Mouse (Mus musculus) neural tube, embryonic 10.5 days (tissue): Measurements from ENCODE around the gene Hfe.

ENCODE experiments used
- DNase-seq: peaks from one replicate; pipeline ENCODE4 v3.0.0-alpha.2; 2017; ENCODE audit warnings: low spot score; ENCODE audit errors: extremely low spot score

The Hfe gene

DNA sequence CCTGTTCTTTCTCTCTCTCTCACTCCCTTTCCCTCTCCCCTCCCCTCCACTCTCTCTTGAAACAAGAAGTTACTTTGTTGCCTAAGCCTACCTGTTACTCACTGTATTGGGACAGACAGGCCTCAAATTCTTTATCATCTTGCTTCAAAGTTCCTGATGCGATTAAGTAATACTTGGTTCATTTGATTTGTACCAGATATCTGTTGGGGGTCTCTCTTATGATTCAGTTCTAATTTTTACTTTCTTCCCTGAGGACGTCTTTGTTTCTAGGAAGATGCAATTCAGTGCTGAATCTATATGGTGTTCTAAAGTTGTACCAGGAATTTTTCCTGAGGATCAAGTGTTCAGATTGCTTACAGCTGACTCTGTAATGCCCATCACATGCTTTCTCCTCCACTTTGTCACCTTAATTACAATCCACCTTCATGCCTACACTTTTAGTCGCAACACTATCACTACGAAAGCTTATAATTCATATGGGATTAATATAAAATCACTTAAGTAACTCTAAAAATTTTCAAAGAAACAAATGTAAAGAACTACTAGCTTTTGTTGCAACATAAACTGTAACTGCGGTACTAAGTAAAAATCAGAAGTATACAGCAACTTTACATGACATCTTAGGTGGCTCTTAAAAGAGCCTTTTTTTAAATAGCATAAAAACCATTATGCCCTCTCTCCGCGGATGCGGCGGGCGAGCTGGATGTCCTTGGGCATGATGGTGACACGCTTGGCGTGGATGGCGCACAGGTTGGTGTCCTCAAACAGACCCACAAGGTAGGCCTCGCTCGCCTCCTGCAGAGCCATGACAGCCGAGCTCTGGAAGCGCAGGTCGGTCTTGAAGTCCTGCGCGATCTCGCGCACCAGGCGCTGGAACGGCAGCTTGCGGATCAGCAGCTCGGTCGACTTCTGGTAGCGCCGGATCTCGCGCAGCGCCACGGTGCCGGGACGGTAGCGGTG lies 34.0 kb upstream of the Hfe start:
- no peak for DNase-seq

GRCm38 (mm10) chr13:23743963-23744362 lies 33.3 kb upstream of the Hfe start:
- no peak for DNase-seq

GRCm38 (mm10) chr13:23743215-23743614 lies 32.6 kb upstream of the Hfe start:
- DNase-seq, result no peak

DNA sequence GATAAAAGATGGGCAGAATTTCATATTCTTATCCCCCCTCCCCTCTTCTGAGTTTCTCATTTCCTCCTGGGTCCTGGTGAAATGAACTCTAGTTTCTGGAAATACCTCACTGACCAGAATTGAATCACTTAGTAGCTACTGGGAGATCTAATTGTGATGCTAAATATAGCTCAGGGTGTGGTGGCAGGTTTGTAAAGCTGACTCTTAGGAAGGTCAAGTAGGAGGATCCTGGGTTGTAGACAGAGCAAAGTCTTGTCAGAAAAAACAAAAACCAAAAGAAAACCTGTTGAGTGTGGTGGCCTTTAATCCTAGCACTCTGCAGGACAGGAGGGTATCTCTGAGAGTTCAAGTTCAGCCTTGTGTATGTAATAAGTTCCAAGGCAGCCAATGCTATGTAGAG lies 31.4 kb upstream of the Hfe start:
- DNase-seq, result no peak

DNA sequence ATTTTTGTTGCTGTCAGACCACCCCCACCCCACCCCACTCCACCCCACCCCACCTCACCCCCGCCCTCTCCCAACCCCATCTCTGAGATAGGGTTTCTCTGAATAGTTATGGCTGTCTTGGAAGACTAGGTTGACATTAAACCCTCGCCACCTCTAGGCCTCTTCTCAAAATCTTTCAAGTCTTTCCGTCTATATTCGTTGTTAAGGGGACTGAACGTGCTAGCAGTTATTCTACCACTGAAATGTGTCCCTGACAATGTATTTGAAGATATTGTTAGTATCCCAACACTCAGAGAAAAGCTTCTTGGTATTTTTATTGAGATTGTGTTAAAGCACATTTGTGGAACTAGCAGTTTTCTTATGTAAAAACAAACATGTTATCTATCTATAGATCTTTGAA lies 30.3 kb upstream of the Hfe start:
- DNase-seq, result no peak

- no peak for DNase-seq
These were observed 29.7 kb upstream of the Hfe start for GRCm38 (mm10) chr13:23740256-23740840.

DNA sequence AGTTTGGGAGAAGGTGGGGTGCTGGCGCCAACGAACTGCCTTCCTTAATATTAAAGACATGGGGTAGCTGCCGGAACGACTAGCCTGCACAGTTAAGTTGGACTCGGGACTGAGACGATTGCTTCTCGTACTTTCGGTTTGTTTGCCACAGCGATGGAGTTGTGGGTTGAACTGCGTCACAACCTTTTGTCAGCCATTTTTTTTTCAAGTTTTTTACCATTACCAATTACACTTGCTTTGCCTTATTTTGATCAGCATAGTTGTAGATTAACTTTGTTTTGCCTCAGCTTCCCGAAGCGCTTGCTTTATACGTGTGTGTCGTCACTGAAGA lies 29.2 kb upstream of the Hfe start:
- no peak for DNase-seq

- peak; percentile 91 for DNase-seq
These were observed 28.6 kb upstream of the Hfe start for GRCm38 (mm10) chr13:23739069-23739921.

DNA sequence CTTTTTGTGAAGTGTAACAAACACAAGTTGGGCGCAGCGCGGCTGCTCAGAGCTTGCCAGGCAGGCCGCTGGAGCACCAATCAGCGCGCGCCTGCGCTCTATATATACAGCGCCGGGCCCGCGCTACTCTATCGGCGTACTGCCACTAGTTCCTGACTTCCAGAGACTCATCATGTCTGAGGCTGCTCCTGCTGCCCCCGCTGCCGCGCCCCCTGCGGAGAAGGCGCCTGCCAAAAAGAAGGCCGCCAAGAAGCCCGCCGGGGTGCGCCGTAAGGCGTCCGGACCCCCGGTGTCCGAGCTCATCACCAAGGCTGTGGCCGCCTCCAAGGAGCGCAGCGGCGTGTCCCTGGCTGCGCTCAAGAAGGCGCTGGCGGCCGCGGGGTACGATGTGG lies 28.0 kb upstream of the Hfe start, which contains the start of gene Hist1h1c:
Hist1h1c (plus strand) TSS at position 132 of the 392 bp plus-strand sequence.
- peak; percentile 91 for DNase-seq

DNA sequence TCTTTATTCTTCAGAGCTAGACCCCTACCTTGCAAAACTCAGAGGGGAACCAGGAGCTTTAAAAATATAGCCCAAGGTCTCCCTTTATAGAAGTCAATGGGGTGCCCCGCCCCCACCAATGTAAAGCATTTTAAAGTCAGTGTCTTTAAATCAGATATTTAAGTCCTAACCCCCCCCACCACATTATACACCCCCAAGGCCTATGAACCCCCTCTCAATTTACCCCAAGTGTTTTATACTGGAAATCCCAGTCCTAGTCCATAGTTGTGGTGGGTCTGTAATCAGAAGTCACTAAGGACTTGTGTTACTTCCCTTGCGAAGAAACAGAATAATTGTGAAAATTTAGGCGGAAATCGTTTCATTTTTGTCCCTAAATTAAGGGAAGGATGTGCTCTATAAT lies 27.4 kb upstream of the Hfe start:
- DNase-seq, result no peak

- no peak for DNase-seq
These were observed 26.4 kb upstream of the Hfe start for GRCm38 (mm10) chr13:23737091-23737490.

DNA sequence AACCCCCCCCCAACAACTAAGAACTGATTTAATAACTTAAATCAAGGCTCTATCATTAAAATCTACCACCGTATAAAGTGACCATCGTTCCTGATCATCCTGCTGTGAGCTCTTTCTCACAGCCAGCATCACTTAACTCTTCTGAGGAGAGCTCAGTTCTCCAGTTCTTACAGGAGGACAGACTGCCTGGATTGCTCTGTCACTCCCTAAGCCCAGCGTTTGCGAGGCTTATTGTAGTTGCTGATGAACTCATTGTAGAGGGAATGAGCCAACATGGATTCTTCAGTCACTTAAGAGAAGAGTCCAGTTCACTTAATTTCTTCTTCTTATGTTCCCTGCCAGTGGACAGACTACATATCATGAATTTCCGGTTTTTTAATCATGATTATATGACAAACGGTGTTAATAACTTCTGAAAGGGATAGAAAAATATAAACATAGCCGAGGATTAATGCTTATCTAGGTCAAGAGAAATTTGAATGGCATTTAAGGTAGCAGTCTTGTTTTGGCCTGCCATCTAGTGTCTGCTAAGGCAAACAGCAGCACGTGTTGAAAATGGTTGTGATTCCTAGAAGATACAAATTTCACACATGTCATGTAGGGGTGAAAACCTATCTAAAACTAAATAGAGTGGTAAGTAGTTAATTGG lies 21.6 kb upstream of the Hfe start:
- DNase-seq, result no peak

GRCm38 (mm10) chr13:23730479-23730878 lies 19.8 kb upstream of the Hfe start:
- DNase-seq, result peak; percentile 8

DNA sequence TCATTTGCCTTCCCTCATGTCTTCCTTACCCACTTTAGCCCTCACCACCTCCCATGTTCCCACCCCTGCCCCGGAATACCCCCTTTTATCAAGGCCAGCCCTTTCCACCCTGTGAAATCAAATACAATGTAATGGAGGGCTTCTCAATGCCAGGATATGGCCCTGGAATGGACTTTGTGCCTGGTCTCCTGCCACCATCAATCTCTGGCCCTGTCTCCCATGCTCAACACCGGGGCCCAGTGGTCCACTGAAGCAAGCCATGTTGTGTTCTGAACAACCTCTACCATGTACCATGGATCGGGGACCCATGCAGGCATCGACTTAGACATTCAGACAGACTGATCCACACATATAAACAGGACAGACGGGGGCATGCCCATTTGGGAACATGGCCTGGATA lies 19.1 kb upstream of the Hfe start:
- DNase-seq, result peak; percentile 10

GRCm38 (mm10) chr13:23729192-23729525 lies 18.5 kb upstream of the Hfe start:
- DNase-seq, result no peak

DNA sequence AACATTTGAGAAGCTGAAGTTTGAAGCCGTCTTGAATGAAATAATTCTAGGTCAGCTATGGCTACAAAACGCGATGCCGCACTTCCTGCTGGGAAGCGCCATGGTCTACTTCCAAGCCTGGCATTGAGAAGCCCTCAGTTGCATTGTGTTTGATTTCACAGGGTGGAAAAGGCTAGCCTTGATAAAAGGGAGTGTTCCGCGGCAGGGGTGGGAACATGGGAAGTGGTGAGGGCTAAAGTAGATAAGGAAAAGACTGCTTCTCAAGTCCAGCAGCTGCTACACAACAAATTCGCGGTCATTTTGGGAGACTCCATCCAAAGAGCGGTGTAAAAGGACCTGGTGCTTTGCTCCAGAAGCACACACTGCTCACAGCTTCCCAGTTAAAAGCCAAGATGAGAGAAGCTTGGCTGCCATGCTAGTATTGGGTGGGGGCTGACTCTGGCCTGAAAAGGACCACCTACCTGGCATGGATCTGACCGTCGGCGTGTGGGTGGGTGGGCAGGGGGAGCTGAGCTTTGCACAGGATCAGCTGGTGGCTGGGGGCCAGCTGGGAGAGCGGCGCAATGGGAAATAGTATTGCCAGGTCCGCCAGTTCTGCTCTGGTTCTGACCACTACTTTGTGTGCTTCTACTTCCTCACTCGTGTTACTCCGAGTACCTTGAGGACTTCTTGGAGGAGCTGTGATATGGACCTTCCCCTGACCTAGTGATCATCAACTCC lies 18.0 kb upstream of the Hfe start:
- peak; percentile 11 for DNase-seq

DNA sequence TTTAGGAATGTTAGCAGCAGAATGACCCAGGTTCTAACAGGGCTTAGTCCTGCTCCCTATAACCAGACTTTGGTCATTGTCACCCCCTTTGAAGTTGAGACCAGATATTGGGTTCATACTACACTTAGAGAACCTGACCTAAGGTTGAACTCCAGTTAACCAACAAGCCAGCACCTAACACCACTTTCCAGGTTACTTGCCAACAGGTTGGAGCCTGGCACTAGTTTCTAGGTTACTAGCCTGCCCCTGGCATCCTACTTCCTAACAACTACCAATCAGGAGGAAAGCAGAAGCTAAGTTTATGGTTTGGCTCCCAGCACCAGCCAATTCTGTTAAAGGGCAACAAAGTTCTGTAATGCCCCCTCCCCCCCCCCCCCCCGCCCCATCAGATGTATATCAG lies 14.6 kb upstream of the Hfe start:
- no peak for DNase-seq

DNA sequence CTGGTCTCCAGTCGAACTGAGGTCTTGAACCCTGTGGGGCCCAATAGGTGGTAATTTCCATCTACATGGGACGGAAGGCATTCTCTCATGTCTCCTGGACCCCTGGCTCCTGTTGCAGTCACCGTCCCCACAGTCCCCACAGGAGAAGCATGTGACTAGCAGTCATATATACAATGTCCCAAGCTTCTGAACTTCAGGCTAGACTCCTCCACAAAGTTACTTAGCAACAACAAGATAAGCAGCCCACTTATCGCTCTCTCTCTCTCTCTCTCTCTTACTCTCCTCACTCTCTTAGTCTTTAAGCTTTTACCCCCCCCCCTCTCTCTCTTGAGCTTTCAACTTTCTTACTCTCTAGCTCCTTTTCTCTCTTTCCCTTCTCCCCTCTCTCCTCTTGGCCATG lies 13.6 kb upstream of the Hfe start:
- no peak for DNase-seq

DNA sequence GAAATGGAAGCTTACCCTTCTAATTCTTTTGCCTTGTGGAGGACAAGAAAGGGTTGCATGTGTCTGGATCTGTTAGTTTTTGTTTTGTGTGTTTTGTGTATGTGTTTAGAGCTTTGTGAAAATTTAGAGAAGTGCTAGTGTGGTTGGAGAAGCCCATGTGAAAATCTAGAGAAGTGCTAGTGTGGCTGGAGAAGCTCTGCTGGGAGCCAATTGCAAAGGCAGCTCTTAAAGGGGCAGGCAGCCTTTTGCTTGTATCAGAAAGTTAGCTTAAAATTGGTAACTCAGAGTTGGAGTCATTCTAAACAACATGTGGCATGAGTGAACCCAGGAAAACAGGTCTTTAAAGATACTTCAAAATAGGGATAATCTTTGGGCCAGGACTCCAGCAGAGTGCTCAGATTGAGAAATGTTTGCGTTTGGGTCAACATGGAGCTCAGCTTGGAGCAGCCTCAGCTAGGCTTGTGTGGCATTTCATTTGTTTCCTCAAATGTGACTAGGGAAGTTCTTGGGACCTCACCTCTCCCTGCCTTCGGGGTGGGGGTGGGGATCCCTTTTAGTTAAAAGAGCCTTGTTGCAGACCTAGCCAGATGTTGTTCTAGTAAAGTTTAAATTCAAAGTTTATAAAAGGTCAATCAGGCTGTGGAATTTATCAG lies 7.1 kb upstream of the Hfe start:
- peak; percentile 11 for DNase-seq

DNA sequence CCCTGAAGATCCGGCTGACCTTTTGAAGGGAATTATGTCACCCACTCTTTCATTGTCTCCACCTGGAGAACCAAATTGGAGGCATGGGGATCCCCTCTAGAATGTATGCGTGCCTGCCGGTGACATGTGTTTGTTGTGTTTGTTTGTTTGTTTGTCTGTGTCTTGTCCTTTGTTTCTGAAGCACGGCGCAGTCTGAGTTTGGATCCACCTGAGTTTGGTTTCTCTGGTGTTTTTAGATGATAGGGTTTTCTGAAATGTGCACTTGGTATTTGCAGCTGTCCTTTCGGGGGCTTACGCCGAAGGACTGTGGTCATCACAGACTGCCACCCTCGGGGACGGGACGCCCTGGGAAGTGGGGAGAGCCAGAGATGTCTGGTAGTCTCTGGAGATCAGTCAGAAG lies 6.5 kb upstream of the Hfe start:
- DNase-seq, result peak; percentile 11
